Mouse (Mus musculus): ENCODE data around the gene Fam169b. TPM values are rescaled to one million over a fixed set of nuclear protein-coding genes. Genes with fewer than 3 reads are reported as not detected.

Gene Fam169b
- total and polyA plus RNA-seq, 2 experiments: 21.8 to 25.8 TPM

- DNase-seq (ENCODE audit: extremely low read depth, low read depth, low spot score): no peak
- H3K79me2 ChIP-seq (ENCODE audit: control insufficient read depth, insufficient read depth, low read length): no peaks in the 10 kb centered on the region
- TF ChIP-seq POLR2A (IDR thresholded peaks at IDR 0.05; ENCODE audit: extremely low read depth, insufficient read depth, low read length) (no peak), CTCF (IDR thresholded peaks at IDR 0.05; ENCODE audit: low read depth, low read length) (no peak)
- no peaks in the 10 kb centered on the region for H3K27me3 ChIP-seq (ENCODE audit: control insufficient read depth, insufficient read depth, low read length)
- no peaks in the 10 kb centered on the region for H3K4me1 ChIP-seq (ENCODE audit: control insufficient read depth, insufficient read depth, low read length)
- H3K36me3 ChIP-seq (ENCODE audit: control insufficient read depth, insufficient read depth, low read length): no peaks in the 10 kb centered on the region
- H3K4me3 ChIP-seq (ENCODE audit: insufficient read depth, low read depth, low read length): no peak overlapping the region
- no peak overlapping the region for H3K9ac ChIP-seq (ENCODE audit: low read depth, low read length)
- 66% methylated on average over 4 of the region's 4 CpGs for WGBS
- H3K27ac ChIP-seq (replicated peaks; ENCODE audit: insufficient read depth, low read depth, low read length): no peak overlapping the region
Observed at GRCm38 (mm10) chr7:68245681-68246080, 28.0 kb upstream of the Fam169b start.

GRCm38 (mm10) chr7:68246249-68246648 lies 27.4 kb upstream of the Fam169b start:
- H3K4me1 ChIP-seq (ENCODE audit: control insufficient read depth, insufficient read depth, low read length): no peaks in the 10 kb centered on the region
- no peak overlapping the region for H3K4me3 ChIP-seq (ENCODE audit: insufficient read depth, low read depth, low read length)
- no peak overlapping the region for H3K9ac ChIP-seq (ENCODE audit: low read depth, low read length)
- DNase-seq (ENCODE audit: extremely low read depth, low read depth, low spot score): no peak
- 93% methylated on average over 8 of the region's 8 CpGs for WGBS
- no peak overlapping the region for H3K27ac ChIP-seq (replicated peaks; ENCODE audit: insufficient read depth, low read depth, low read length)
- no peaks in the 10 kb centered on the region for H3K36me3 ChIP-seq (ENCODE audit: control insufficient read depth, insufficient read depth, low read length)
- TF ChIP-seq CTCF (IDR thresholded peaks at IDR 0.05; ENCODE audit: low read depth, low read length) (no peak), POLR2A (IDR thresholded peaks at IDR 0.05; ENCODE audit: extremely low read depth, insufficient read depth, low read length) (no peak)
- no peaks in the 10 kb centered on the region for H3K27me3 ChIP-seq (ENCODE audit: control insufficient read depth, insufficient read depth, low read length)
- H3K79me2 ChIP-seq (ENCODE audit: control insufficient read depth, insufficient read depth, low read length): no peaks in the 10 kb centered on the region

GRCm38 (mm10) chr7:68250411-68250810 lies 23.2 kb upstream of the Fam169b start:
- Histone ChIP-seq H3K4me3 (ENCODE audit: insufficient read depth, low read depth, low read length) (no peak overlapping the region), H3K36me3 (ENCODE audit: control insufficient read depth, insufficient read depth, low read length) (no peaks in the 10 kb centered on the region), H3K79me2 (ENCODE audit: control insufficient read depth, insufficient read depth, low read length) (no peaks in the 10 kb centered on the region), H3K27me3 (ENCODE audit: control insufficient read depth, insufficient read depth, low read length) (no peaks in the 10 kb centered on the region), H3K9ac (ENCODE audit: low read depth, low read length) (no peak overlapping the region), H3K4me1 (ENCODE audit: control insufficient read depth, insufficient read depth, low read length) (no peaks in the 10 kb centered on the region), H3K27ac (replicated peaks; ENCODE audit: insufficient read depth, low read depth, low read length) (no peak overlapping the region)
- WGBS: 76% methylated on average over 1 of the region's 1 CpGs
- no peak for DNase-seq (ENCODE audit: extremely low read depth, low read depth, low spot score)
- no peak for TF ChIP-seq CTCF (IDR thresholded peaks at IDR 0.05; ENCODE audit: low read depth, low read length)
- TF ChIP-seq POLR2A (IDR thresholded peaks at IDR 0.05; ENCODE audit: extremely low read depth, insufficient read depth, low read length): no peak

- Histone ChIP-seq H3K36me3 (ENCODE audit: control insufficient read depth, insufficient read depth, low read length) (no peaks in the 10 kb centered on the region), H3K79me2 (ENCODE audit: control insufficient read depth, insufficient read depth, low read length) (no peaks in the 10 kb centered on the region), H3K27ac (replicated peaks; ENCODE audit: insufficient read depth, low read depth, low read length) (no peak overlapping the region), H3K4me3 (ENCODE audit: insufficient read depth, low read depth, low read length) (no peak overlapping the region), H3K27me3 (ENCODE audit: control insufficient read depth, insufficient read depth, low read length) (no peaks in the 10 kb centered on the region), H3K9ac (ENCODE audit: low read depth, low read length) (no peak overlapping the region), H3K4me1 (ENCODE audit: control insufficient read depth, insufficient read depth, low read length) (no peaks in the 10 kb centered on the region)
- WGBS: 86% methylated on average over 3 of the region's 3 CpGs
- no peak for TF ChIP-seq POLR2A (IDR thresholded peaks at IDR 0.05; ENCODE audit: extremely low read depth, insufficient read depth, low read length)
- no peak for TF ChIP-seq CTCF (IDR thresholded peaks at IDR 0.05; ENCODE audit: low read depth, low read length)
- no peak for DNase-seq (ENCODE audit: extremely low read depth, low read depth, low spot score)
Observed at GRCm38 (mm10) chr7:68250902-68251301, 22.7 kb upstream of the Fam169b start.

GRCm38 (mm10) chr7:68257767-68258166 lies 15.9 kb upstream of the Fam169b start:
- H3K36me3 ChIP-seq (ENCODE audit: control insufficient read depth, insufficient read depth, low read length): no peaks in the 10 kb centered on the region
- no peak for DNase-seq (ENCODE audit: extremely low read depth, low read depth, low spot score)
- 76% methylated on average over 2 of the region's 2 CpGs for WGBS
- TF ChIP-seq CTCF (IDR thresholded peaks at IDR 0.05; ENCODE audit: low read depth, low read length) (no peak), POLR2A (IDR thresholded peaks at IDR 0.05; ENCODE audit: extremely low read depth, insufficient read depth, low read length) (no peak)
- H3K9ac ChIP-seq (ENCODE audit: low read depth, low read length): no peak overlapping the region
- no peaks in the 10 kb centered on the region for H3K4me1 ChIP-seq (ENCODE audit: control insufficient read depth, insufficient read depth, low read length)
- no peak overlapping the region for H3K4me3 ChIP-seq (ENCODE audit: insufficient read depth, low read depth, low read length)
- H3K27ac ChIP-seq (replicated peaks; ENCODE audit: insufficient read depth, low read depth, low read length): no peak overlapping the region
- H3K27me3 ChIP-seq (ENCODE audit: control insufficient read depth, insufficient read depth, low read length): 0 out of 2 replicates have a peak, but pooled peaks cover 3% of the 10 kb centered on the region
- H3K79me2 ChIP-seq (ENCODE audit: control insufficient read depth, insufficient read depth, low read length): no peaks in the 10 kb centered on the region

- H3K27ac ChIP-seq (replicated peaks; ENCODE audit: insufficient read depth, low read depth, low read length): no peak overlapping the region
- TF ChIP-seq CTCF (IDR thresholded peaks at IDR 0.05; ENCODE audit: low read depth, low read length) (no peak), POLR2A (IDR thresholded peaks at IDR 0.05; ENCODE audit: extremely low read depth, insufficient read depth, low read length) (no peak)
- WGBS: 85% methylated on average over 17 of the region's 17 CpGs
- DNase-seq (ENCODE audit: extremely low read depth, low read depth, low spot score): no peak
- no peak overlapping the region for H3K9ac ChIP-seq (ENCODE audit: low read depth, low read length)
- no peaks in the 10 kb centered on the region for H3K4me1 ChIP-seq (ENCODE audit: control insufficient read depth, insufficient read depth, low read length)
- H3K4me3 ChIP-seq (ENCODE audit: insufficient read depth, low read depth, low read length): no peak overlapping the region
- H3K36me3 ChIP-seq (ENCODE audit: control insufficient read depth, insufficient read depth, low read length): no peaks in the 10 kb centered on the region
- H3K27me3 ChIP-seq (ENCODE audit: control insufficient read depth, insufficient read depth, low read length): 0 out of 2 replicates have a peak, but pooled peaks cover 3% of the 10 kb centered on the region
- no peaks in the 10 kb centered on the region for H3K79me2 ChIP-seq (ENCODE audit: control insufficient read depth, insufficient read depth, low read length)
Observed at GRCm38 (mm10) chr7:68258326-68259150, 15.1 kb upstream of the Fam169b start.

Data from liver, adult 2 months (tissue).